Mouse (Mus musculus) small intestine, adult 2 months (tissue): Measurements from ENCODE around the gene Pou5f1. TPM values are rescaled to one million over a fixed set of nuclear protein-coding genes. Genes with fewer than 3 reads are reported as not detected.
"Not testable (repeated sequence)": the region's sequence is repeated elsewhere in the genome, so short reads cannot be mapped to it uniquely, and the experiment has no call there.

Experiments
- H3K27ac ChIP-seq: fragments of 200-500 bp; 2 replicates; pipeline ENCODE4 v1.5.1; 2012; ENCODE audit warnings: low read depth, low read length, control low read depth, inconsistent platforms; ENCODE audit not compliant: insufficient read depth
- H3K27me3 ChIP-seq: fragments of 200-500 bp; 2 replicates; pipeline ENCODE4 v1.6.1; 2012; ENCODE audit warnings: mild to moderate bottlenecking, moderate library complexity, low read length, inconsistent platforms; ENCODE audit not compliant: control insufficient read depth, insufficient read depth
- H3K36me3 ChIP-seq: fragments of 200-500 bp; 2 replicates; pipeline ENCODE4 v1.6.1; 2012; ENCODE audit warnings: mild to moderate bottlenecking, low read length, control low read depth, inconsistent platforms; ENCODE audit not compliant: control insufficient read depth, insufficient read depth
- H3K4me1 ChIP-seq: fragments of 200-500 bp; 2 replicates; pipeline ENCODE4 v1.6.1; 2012; ENCODE audit warnings: low read length, inconsistent platforms, mixed read lengths; ENCODE audit not compliant: control insufficient read depth, insufficient read depth, insufficient read length
- H3K4me3 ChIP-seq: fragments of 200-500 bp; 2 replicates; pipeline ENCODE4 v1.5.1; 2012; ENCODE audit warnings: low read depth, mild to moderate bottlenecking, control low read depth, inconsistent platforms, low read length, moderate library complexity
- CTCF ChIP-seq: fragments of 200-500 bp; IDR thresholded peaks from 2 replicates; pipeline ENCODE4 v1.5.1; 2012; ENCODE audit warnings: low read depth, mild to moderate bottlenecking, control low read depth, inconsistent platforms, low read length, moderate library complexity, mixed read lengths; ENCODE audit not compliant: insufficient replicate concordance, insufficient read length; ENCODE audit errors: extremely low read depth
- POLR2A ChIP-seq: fragments of 200-500 bp; IDR thresholded peaks from 2 replicates; pipeline ENCODE4 v1.6.1; 2012; ENCODE audit warnings: low read depth, mild to moderate bottlenecking, control low read depth, inconsistent platforms, low read length, moderate library complexity
- WGBS: fragments of 180-500 bp; shearing (Covaris S2); methylation state at CpG from one replicate; pipeline ENCODE4 v1.1.7; 2018; 5-methylcytosine and 5-hydroxymethylcytosine counted together
- polyA plus RNA-seq: library from polyadenylated mRNA; depleted of rRNA; stranded (reverse); fragments of >200 nt; gene quantifications from 2 replicates; pipeline ENCODE4 v1.2.3, GENCODE M21; 2012; rRNA removed

The Pou5f1 gene
- polyA plus RNA-seq: not detected in 2 replicates

- TF ChIP-seq POLR2A (no peak), CTCF (no peak)
- H3K27ac ChIP-seq: no peak within 1 kb of the TSS
- no peaks in the 10 kb centered on the region for H3K4me1 ChIP-seq
- no peaks in the 10 kb centered on the region; the same call in 1 of the 2 replicates for H3K27me3 ChIP-seq
- 86% methylated on average over 13 of the region's 13 CpGs for WGBS
- H3K4me3 ChIP-seq: no peak within 1 kb of the TSS
- no peaks in the 10 kb centered on the region for H3K36me3 ChIP-seq
Measured at GRCm38 (mm10) chr17:35505776-35506175, at the start of gene Pou5f1. Gene Pou5f1 (plus strand): TSS chr17:35506018.

GRCm38 (mm10) chr17:35458247-35458646, 47.6 kb upstream of the Pou5f1 start:
- not testable (repeated sequence) for H3K4me3 ChIP-seq, H3K4me1 ChIP-seq, H3K27me3 ChIP-seq, H3K27ac ChIP-seq, H3K36me3 ChIP-seq
- no CpG with 5 or more reads among the region's 1 CpGs for WGBS

DNA sequence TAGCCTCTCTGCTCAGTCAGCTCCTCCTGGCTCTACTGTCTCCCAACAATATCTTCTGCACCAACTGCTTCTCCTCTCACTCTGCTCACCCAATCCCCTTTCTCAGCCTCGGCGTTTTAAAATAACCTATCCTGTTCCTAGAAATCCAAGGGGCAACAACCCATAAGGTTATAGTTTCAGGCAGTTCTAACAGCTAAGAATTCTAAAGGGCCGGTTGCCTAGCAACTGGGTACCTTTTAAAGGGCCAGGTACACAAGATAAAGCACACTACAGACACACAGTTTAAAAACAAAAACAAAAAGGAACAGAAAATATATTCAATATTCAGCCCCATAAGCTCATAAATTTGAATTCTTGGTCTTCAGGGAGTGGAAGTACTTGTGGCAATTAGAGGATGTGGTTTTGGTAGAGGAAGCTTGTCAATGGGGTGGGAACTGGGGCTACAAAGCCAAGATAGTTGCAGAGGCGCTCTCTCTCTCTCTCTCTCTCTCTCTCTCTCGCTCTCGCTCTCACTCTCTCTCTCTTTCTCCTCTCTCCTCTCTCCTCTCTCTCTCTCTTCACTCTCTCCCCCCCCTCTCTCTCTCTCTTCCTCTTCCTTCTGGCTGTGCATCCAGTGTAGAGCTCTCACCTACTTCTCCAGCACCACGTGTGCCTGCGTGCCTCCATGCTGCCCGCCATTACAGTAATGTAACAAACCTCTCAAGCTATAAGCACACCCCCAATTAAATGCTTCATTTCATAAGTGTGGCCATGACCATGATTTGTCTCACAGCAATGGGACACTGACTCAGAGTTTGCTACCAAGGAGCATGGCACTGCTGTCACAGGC, 45.1 kb upstream of the Pou5f1 start:
- 53% methylated on average over 3 of the region's 9 CpGs for WGBS
- not testable (repeated sequence) for H3K36me3 ChIP-seq, H3K27ac ChIP-seq, H3K4me1 ChIP-seq, H3K4me3 ChIP-seq, H3K27me3 ChIP-seq

- H3K4me1 ChIP-seq, H3K36me3 ChIP-seq, H3K4me3 ChIP-seq, H3K27ac ChIP-seq: not testable (repeated sequence)
- peak; percentile 59; the same call in 1 of the 2 replicates for TF ChIP-seq CTCF
- WGBS: 19% methylated on average over 8 of the region's 8 CpGs
- peaks cover 13% of the 10 kb centered on the region for H3K27me3 ChIP-seq
Measured at GRCm38 (mm10) chr17:35465651-35466050, 40.2 kb upstream of the Pou5f1 start.

GRCm38 (mm10) chr17:35468936-35469335, 36.9 kb upstream of the Pou5f1 start:
- not testable (repeated sequence) for H3K4me1 ChIP-seq, H3K36me3 ChIP-seq, H3K4me3 ChIP-seq, H3K27ac ChIP-seq
- H3K27me3 ChIP-seq: peaks cover 15% of the 10 kb centered on the region
- WGBS: 68% methylated on average over 3 of the region's 3 CpGs

- Histone ChIP-seq H3K4me1 (peaks cover 9% of the 10 kb centered on the region), H3K27ac (no peak within 1 kb of the TSS), H3K36me3 (no peaks in the 10 kb centered on the region), H3K4me3 (peak within 1 kb of the TSS; percentile 54), H3K27me3 (peaks cover 15% of the 10 kb centered on the region)
- WGBS: 2% methylated on average over 80 of the region's 80 CpGs
- TF ChIP-seq POLR2A: peak; percentile 6; the same call in 1 of the 2 replicates
- TF ChIP-seq CTCF: no peak
Measured at GRCm38 (mm10) chr17:35469842-35470751, 35.7 kb upstream of the Pou5f1 start, which contains the start of gene H2-Q10. Gene H2-Q10 (plus strand): TSS chr17:35470089.

DNA sequence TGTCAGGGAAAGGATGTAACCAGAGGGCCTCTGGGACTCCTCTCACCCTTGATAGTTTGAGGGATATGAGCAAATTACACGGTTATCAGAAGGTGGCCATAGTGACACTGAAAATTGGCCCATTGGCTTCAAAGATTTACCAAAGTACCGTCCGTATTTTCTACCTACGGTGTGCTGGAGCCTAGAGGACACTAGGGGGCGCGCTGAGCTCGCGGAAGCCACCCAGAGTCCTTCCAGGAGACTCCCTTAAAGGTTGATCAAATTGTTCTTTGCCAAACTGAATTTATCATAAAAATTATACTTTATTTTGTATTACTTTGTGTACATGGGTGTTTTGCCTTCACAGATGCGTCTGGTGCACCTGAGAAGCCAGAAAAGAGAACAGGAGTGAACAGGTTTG, 21.8 kb upstream of the Pou5f1 start:
- Histone ChIP-seq H3K36me3 (no peaks in the 10 kb centered on the region), H3K27me3 (no peaks in the 10 kb centered on the region), H3K27ac (no peak overlapping the region), H3K4me3 (no peak overlapping the region), H3K4me1 (no peaks in the 10 kb centered on the region)
- 2% methylated on average over 9 of the region's 9 CpGs for WGBS
- peak; percentile 95 for TF ChIP-seq CTCF
- no peak for TF ChIP-seq POLR2A
